Mouse (Mus musculus) spleen, adult 18-20 months (tissue): ENCODE results near the gene Rfpl4.
A peak's percentile ranks its signal among the peaks of the same experiment; 100 is the strongest.
"Not testable (repeated sequence)": the region's sequence is repeated elsewhere in the genome, so short reads cannot be mapped to it uniquely, and the experiment has no call there.

Source experiments
- DNase-seq, 2 experiments: peaks; one replicate each; pipeline ENCODE4 v3.0.0; 2022; ENCODE audit warnings: mixed read lengths in 2 of 2

The Rfpl4 gene

DNA sequence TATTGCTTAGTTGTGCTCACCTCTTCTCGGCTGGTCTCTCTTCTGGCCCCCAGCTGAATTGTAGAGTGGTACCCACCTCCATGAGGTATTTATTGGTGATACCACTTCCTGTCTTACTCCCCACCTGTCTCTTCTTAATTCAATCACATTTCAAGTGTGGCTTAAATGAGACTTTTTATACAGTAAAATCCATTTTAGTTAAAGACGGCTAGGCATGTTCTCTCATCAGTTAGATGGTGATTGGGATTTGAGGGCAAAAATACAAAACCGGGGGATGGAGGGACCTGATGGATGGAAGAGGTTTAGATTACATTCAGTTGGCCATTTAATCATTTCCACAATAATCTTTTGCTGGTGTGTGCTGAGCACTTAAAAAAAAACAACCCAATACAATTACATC, at the start of gene Rfpl4:
Gene Rfpl4, minus strand, starts transcription at position 101 of the 400 bp plus-strand sequence.
- no peak for DNase-seq

GRCm38 (mm10) chr7:5149570-5149969, 32.8 kb upstream of the Rfpl4 start, which contains the start of gene Vmn1r55:
Gene Vmn1r55, minus strand, starts transcription at chr7:5149670.
- DNase-seq, result not testable (repeated sequence)

GRCm38 (mm10) chr7:5125549-5126406, 9.0 kb upstream of the Rfpl4 start, which contains the start of gene Rasl2-9:
Gene Rasl2-9, minus strand, starts transcription at chr7:5125950.
- peak; percentile 70 to 85 for DNase-seq

DNA sequence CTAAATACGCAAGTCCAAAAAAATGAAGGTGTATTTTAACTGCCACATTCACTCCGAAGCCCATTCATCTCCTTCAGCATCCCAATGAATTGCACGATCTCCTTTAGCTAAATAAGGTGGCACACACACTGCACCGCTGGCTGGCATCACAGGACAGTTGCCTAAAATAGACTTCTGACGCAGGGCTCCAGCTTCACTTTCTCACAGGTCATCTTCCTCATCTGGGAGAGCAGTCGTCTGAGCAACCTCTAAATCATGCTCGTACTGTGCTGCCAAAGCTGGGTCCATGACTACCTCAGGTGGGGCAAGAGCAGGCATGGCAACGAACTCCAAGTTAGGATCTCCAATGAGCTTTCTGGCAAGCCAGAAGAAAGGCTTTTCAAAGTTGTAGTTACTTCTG, 8.3 kb upstream of the Rfpl4 start:
- no peak for DNase-seq

DNA sequence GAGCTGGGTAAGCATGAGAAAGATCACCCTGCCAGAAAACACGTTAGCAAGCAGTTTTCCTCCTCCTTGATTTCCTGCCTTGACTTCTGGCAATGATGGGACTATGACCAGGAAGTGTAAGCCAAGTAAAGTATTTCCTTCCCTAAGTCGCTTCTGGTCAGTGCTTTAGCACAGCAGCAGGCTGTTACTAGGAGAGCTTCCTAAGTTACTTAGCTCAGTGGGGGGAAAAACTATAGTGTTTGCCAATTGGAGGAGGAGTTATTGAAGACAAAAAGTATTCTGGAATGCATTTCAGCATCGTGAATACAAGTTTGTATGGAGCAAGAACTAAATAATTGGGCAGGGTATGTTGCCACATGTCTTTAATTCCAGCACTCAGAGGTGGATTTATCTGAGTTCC, 4.0 kb downstream of the Rfpl4 start:
- DNase-seq, result no peak

DNA sequence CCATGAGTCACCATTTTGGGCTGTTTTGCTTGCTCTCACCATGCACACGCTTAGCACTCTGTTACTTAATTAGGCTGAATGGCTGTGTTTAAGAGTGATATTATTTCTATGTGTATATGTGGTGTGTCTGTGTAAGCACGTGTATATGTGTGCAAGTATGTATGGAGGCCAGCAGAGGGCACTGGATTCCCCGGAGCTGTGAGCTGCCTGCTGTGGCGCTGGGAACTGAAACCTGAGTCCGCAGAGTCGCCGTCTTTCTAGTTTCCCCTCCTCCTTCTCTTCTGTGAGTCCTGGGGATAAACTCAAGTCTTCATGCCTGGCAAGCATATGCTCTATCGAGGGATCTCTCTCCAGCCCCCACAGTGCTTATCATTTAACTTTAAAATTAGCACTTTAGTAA, 7.4 kb downstream of the Rfpl4 start:
- no peak for DNase-seq

DNA sequence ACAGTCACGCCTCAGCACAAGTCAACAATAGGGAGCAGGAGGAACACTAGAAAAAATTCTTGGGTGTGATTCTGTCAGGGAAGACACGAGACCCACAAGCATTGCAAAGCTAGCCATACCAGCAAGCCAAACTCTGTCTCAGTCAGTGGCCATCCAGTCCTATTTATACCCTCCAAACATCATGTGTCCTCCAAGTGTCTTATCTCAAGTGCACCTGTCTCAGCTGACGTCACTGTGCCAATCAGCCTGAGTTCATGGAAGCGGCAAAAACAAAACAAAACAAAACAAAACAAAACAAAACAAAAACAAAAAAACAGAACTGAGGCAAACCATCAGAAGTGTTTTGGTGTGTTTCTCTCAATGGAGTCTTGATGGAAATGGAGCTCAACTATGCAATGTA, 8.5 kb downstream of the Rfpl4 start:
- DNase-seq, result no peak

DNA sequence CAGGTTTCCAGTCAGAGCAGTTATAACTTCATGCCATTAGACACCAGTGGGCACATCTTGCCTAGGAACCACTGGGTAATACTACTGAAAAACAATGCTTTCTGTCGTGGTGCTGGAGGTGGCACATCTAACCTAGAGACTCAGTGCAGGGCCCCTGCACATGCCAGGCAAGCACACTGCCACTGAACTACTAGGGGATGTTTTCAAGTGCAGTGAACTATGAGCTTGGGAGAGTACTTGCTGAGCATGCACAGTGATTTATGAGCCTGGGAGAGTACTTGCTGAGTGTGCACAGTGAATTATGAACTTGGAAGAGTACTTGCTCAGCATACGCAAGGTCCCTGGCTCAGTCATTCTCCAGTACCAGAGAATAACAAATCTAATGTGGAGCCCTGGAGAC, 14.2 kb downstream of the Rfpl4 start:
- DNase-seq, result no peak

GRCm38 (mm10) chr7:5101066-5101663, 15.6 kb downstream of the Rfpl4 start:
- peak; percentile 43 to 44 for DNase-seq

DNA sequence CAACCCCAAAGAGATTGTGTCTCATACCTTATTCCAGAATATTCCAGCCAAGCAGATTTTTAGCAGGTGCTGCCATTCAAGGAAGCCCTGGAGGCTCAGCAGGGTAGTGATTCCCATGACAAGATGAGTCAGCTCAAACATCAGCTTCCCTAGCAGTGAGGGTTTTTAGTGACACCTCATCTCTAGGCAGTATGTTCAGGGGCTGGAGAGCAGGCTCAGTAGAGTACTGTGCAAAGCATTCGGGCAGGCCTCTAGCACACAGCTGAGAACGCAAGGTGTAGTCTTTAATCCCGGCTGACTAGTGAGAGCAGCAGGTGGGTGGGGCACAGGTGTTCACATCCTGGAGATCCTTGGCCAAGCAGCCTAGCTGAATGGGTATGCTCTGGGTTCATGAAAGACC, 17.0 kb downstream of the Rfpl4 start:
- DNase-seq, result no peak

DNA sequence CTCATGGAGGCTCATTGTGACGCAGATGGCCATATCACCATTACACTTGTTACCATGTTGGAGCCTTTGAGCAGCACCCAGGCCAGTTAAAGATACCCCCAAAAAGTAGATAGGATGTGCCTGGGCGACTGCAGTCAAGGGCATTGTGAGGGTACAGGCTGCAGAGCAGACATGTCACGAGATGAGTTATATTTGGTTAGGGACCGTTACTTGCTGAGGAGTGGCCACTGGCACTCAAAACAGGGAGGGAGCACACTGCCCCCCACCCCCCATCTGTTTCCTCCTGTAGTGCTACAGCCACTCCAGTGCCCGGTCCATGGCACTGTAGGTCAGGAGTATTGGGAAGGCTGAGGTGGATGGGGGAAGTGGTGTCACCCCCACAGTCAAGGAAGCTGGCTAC, 18.0 kb downstream of the Rfpl4 start:
- DNase-seq, result no peak

DNA sequence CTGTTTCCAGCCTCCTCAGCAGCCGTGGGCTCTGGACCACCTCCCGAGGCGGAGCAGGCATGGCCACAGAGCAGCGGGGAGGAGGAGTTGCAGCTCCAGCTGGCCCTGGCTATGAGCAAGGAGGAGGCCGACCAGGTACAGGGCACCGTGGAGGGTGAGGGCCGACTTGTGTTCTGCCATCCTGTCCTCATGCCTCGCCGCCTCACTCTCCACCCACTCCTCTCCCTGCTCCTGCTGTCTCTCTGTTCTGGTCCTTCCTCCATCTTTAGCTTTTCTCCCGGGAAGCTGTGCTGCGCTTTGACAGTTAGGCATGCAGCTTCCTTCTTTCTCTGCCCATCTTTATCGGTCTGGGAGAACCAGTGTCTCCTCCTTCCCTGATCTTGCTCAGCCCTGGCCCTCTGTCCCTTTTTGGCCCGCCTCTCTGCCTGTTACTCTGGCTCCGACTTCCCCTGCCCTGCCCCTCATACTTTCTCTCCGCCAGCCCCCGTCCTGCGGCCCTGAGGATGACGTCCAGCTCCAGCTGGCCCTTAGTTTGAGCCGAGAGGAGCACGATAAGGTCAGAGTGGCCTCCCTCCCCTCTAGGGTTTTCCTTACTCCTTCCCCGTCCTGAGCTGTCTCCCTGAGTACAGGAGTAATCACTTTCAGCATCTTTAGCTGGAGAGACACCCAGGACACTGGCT, 23.8 kb downstream of the Rfpl4 start:
- DNase-seq, result no peak

- DNase-seq, result no peak
Observed at GRCm38 (mm10) chr7:5092381-5092780, 24.4 kb downstream of the Rfpl4 start.

DNA sequence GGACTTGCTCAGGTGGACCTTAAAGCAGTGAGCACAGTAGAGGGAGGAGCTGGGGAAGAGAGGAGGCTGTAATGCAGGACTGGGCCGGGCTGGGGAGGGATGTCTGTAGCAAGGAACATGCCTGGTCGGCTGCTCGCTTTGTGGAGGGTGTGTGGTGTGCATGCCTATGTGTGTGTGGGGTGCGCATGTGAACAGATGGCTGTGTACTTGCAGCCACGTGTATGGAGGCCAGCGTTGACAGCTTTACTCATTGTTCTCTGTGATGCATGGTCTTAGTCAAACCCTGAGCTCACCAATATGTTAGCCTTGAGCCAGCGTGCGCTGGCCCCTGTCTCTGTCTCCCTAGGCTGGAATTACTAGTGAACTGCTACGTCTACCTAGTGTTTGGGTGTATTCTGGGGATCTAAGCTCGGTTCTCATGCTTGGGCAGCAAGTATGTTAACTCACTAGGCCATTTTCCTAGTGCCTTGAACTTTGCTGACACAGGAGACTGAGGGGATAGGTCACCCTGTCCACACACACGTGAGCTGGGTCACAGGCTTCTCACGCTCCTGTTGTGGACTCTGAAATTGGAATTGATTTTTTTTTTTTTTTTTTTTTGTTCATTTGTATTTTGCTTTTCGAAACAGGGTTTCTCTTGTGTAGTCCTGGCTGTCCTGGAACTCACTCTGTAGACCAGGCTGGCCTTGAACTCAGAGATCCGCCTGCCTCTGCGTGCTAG, 25.6 kb downstream of the Rfpl4 start:
- no peak for DNase-seq

- no peak for DNase-seq
Observed at GRCm38 (mm10) chr7:5089853-5090252, 26.9 kb downstream of the Rfpl4 start.

DNA sequence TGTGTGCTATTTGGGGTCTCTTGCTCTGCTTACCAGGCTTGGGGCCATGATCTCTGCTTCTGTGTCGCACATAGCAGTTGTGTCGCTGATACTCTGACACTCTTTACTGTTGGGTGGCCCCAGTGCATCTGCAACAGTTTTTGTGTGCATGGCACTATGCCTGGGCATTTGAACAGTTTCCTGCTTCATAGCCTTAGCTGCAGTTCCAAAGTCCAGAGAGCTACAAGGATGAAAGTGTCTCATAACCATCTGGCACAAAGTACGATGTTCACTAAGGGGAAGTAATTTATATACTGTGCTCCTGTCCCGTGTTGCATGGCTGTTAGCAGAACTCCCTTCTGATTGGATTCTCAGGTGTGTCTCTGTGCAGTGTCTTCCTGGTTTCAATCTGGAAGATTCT, 28.9 kb downstream of the Rfpl4 start:
- DNase-seq, result no peak

- DNase-seq, result no peak
Observed at GRCm38 (mm10) chr7:5086921-5087440, 29.8 kb downstream of the Rfpl4 start.

GRCm38 (mm10) chr7:5085512-5085911, 31.2 kb downstream of the Rfpl4 start:
- no peak for DNase-seq

DNA sequence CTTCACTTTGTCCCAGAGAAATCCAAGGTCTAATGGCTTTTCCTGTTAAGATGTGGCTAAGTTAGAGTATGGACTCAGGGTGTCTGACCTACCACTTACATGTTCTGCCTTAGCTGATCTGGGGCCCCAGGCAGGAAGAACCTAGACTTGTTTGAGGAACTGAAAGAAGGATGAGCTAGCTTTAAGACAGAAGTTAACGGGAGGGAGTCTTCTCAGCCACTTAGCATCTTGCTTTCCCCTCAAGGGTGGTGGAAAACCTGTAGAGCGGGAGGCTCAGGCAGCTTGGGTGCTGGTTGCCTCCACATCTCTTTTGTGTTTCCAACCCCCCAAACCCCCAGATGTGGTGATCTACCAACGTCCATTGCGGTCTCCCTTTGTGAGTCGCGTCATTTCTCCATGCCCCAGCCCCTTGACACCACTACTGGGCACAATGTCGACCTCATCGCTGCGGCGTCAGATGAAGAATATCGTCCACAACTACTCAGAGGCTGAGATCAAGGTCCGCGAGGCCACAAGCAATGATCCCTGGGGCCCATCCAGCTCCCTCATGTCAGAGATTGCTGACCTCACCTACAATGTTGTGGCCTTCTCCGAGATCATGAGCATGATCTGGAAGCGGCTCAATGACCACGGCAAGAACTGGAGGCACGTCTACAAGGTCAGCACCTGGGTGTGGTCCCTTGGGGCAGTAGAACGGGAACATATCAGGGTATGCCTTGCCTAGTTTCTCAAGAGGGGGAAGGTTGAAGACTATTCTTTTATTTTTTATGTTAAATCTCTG, 33.2 kb downstream of the Rfpl4 start:
- peak; percentile 42 to 46 for DNase-seq

GRCm38 (mm10) chr7:5081939-5082338, 34.8 kb downstream of the Rfpl4 start:
- no peak for DNase-seq

DNA sequence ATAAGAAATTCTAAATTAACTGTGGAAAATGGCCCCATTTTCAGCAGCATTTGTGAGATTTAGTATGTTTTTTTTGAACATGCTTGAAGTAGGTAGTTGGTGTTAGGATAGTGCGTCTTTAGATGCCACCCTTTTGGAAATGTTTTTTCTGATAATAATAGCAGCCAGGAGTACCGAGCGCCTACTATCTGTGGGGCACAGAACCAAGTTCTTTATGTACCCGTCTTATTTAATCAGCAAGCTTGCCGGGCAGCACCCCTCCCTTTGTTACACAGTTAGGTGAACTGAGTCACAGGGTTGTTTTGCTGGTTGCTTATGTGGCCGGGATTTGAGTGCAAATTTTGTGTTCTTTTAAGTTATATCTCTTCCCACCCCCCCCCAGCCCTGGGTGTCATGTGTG, 35.5 kb downstream of the Rfpl4 start:
- DNase-seq, result no peak

DNA sequence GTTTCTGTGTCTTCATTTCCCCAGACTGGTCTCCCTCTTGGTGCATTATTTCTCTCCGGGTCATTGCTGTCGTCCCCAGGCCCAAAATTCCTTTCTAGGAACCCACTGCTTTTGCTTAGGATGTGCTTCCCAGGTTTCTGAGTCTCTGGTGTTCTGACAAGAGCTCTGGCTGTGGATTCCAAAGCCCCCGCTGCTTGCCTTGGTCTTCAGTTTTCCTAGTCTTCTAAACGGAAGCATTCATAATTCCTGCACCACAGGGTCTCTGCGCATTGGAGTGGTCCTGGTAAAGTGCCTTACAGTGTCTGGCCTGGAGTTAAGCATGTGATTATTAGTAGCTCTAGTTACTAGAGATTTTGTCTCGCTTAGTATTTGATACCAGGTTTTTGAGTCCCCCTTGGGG, 35.9 kb downstream of the Rfpl4 start:
- DNase-seq, result no peak
